Mouse (Mus musculus): Measurements from ENCODE around the gene Wdr70.

The Wdr70 gene

GRCm38 (mm10) chr15:7857418-7857817, 241.6 kb downstream of the Wdr70 start:
- no peak for DNase-seq

- DNase-seq: no peak
These were observed 256.6 kb downstream of the Wdr70 start for GRCm38 (mm10) chr15:7842398-7842797.

GRCm38 (mm10) chr15:7841664-7842063, 257.3 kb downstream of the Wdr70 start:
- DNase-seq: no peak

GRCm38 (mm10) chr15:7838921-7839309, 260.1 kb downstream of the Wdr70 start:
- DNase-seq: no peak

- DNase-seq: no peak
These were observed 260.7 kb downstream of the Wdr70 start for GRCm38 (mm10) chr15:7838060-7838920.

GRCm38 (mm10) chr15:7835404-7835803, 263.6 kb downstream of the Wdr70 start:
- DNase-seq: no peak

- no peak for DNase-seq
These were observed 273.5 kb downstream of the Wdr70 start for GRCm38 (mm10) chr15:7825530-7825929.

- no peak for DNase-seq
These were observed 275.1 kb downstream of the Wdr70 start for GRCm38 (mm10) chr15:7823886-7824285.
